Mouse (Mus musculus): ENCODE measurements around the gene Zfp536. TPM values are rescaled to one million over a fixed set of nuclear protein-coding genes. Genes with fewer than 3 reads are reported as not detected.
"Not testable (repeated sequence)": the region's sequence is repeated elsewhere in the genome, so short reads cannot be mapped to it uniquely, and the experiment has no call there.

Zfp536 gene
- total RNA-seq, 2 experiments from 2014 or later = 0.61 to 1.2 TPM

DNA sequence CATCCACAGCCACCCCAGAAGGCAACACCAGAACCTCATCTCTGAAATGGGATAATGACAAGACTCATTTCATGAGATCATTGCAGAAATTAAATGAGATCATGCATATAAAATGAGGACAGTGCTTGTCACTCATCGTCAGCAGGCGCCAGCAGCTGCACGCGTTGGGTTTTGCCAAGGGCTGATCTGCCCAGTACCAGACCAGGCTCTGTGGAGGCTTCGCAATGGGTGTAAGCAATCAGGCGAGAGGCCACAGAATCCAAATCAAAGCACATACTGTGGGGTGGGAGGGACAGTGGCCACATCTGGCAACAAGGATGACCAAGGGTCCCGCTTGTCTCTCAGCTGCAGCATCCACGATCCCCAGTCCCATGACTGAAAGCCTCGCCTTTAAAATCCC lies 69.0 kb downstream of the Zfp536 start:
- TF ChIP-seq CTCF (IDR thresholded peaks at IDR 0.05) = no peak
- H3K27ac ChIP-seq = no peak overlapping the region
- DNase-seq = no peak
- no peak overlapping the region for H3K4me3 ChIP-seq
- intact Hi-C loops (cut with DNase I) = no loop called here

GRCm38 (mm10) chr7:37697378-37697777 lies 76.1 kb downstream of the Zfp536 start:
- intact Hi-C loops (cut with DNase I); DNase-seq; H3K27ac ChIP-seq; H3K4me3 ChIP-seq: not testable (repeated sequence)

- no peak for TF ChIP-seq CTCF (IDR thresholded peaks at IDR 0.05)
- intact Hi-C loops (cut with DNase I) = no loop called here
- Histone ChIP-seq H3K4me3 (no peak overlapping the region), H3K27ac (no peak overlapping the region)
- DNase-seq = no peak
Observed at GRCm38 (mm10) chr7:37695066-37695465, 78.4 kb downstream of the Zfp536 start.

- H3K27ac ChIP-seq = no peak overlapping the region
- DNase-seq = no peak
- no peak for TF ChIP-seq CTCF (IDR thresholded peaks at IDR 0.05)
- no peak overlapping the region for H3K4me3 ChIP-seq
- intact Hi-C loops (cut with DNase I) = no loop called here
Observed at GRCm38 (mm10) chr7:37690606-37691005, 82.8 kb downstream of the Zfp536 start.

GRCm38 (mm10) chr7:37689561-37690305 lies 83.7 kb downstream of the Zfp536 start:
- H3K27ac ChIP-seq = no peak overlapping the region
- intact Hi-C loops (cut with DNase I) = no loop called here

DNA sequence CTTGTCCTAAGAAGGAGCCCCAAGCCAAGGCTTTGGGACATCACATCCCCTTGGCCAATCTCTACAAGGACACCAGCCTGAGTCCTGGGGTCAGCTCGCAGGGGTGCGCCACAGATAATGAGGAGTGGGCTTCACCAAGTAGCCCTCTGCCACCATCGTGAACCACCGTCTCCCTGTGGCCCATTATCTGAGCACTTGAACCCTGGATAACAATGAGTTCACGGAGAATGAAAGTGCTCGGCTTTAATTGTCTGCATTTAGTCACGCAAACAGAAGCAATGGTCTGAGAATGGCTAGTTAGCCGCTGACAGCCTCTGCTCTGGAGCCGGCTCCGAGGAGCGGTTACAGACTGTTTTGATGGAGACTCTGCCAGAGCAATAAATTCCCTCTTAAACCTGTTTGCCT lies 84.3 kb downstream of the Zfp536 start:
- TF ChIP-seq CTCF (IDR thresholded peaks at IDR 0.05) = no peak
- Histone ChIP-seq H3K4me3 (no peak overlapping the region), H3K27ac (no peak overlapping the region)
- no peak for DNase-seq
- intact Hi-C loops (cut with DNase I) = no loop called here

More at GRCm38 (mm10) chr7:37689561-37690305, 83.7 kb downstream of the Zfp536 start:
- DNase-seq = no peak
- TF ChIP-seq CTCF (IDR thresholded peaks at IDR 0.05) = no peak
- H3K4me3 ChIP-seq = no peak overlapping the region

GRCm38 (mm10) chr7:37686366-37686765 lies 87.1 kb downstream of the Zfp536 start:
- no peak for DNase-seq
- intact Hi-C loops (cut with DNase I) = no loop called here
- TF ChIP-seq CTCF (IDR thresholded peaks at IDR 0.05) = no peak

GRCm38 (mm10) chr7:37685247-37685646 lies 88.2 kb downstream of the Zfp536 start:
- DNase-seq = no peak
- intact Hi-C loops (cut with DNase I) = no loop called here
- no peak overlapping the region for H3K27ac ChIP-seq
- no peak for TF ChIP-seq CTCF (IDR thresholded peaks at IDR 0.05)
- H3K4me3 ChIP-seq = no peak overlapping the region

More at GRCm38 (mm10) chr7:37686366-37686765, 87.1 kb downstream of the Zfp536 start:
- Histone ChIP-seq H3K27ac (no peak overlapping the region), H3K4me3 (no peak overlapping the region)

- intact Hi-C loops (cut with DNase I) = no loop called here
- Histone ChIP-seq H3K4me3 (no peak overlapping the region), H3K27ac (no peak overlapping the region)
- TF ChIP-seq CTCF (IDR thresholded peaks at IDR 0.05) = no peak
- DNase-seq = no peak
Observed at GRCm38 (mm10) chr7:37681335-37681734, 92.1 kb downstream of the Zfp536 start.

DNA sequence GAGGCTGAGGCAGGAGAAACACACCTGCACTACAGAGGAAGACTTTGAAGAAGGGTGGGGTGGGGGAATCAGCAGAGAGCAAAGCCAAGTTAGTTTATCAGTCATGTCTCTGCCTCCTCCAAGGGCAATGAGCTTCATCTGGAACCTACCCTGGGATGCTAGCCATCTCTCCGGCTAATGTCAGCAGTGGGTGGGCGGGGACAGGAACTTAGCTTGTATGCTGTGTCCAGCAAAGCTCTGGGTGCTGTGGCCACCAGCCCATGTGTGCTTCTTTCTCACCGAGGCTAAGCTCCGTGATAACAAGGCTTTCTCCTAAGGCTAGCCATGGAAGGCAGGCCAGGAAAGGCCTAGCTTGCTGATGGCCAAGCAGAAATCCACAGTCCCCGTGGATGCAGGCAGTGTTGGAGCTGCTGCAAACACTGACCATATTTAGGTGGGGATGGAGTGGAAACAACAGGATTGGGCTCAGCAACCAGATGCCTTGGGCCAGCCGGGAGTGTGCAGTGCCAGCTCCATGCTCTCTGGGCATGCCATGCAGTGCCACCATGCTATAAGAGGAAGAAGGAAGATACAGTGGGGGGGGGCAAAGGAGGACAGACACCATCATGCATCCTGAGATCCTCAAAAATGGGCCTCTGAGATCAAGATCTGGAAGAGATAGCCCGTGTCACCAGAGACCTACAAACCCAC lies 109.6 kb downstream of the Zfp536 start:
- no peak overlapping the region for H3K27ac ChIP-seq
- no peak for DNase-seq
- no peak for TF ChIP-seq CTCF (IDR thresholded peaks at IDR 0.05)
- H3K4me3 ChIP-seq = no peak overlapping the region
- intact Hi-C loops (cut with DNase I) = no loop called here

DNA sequence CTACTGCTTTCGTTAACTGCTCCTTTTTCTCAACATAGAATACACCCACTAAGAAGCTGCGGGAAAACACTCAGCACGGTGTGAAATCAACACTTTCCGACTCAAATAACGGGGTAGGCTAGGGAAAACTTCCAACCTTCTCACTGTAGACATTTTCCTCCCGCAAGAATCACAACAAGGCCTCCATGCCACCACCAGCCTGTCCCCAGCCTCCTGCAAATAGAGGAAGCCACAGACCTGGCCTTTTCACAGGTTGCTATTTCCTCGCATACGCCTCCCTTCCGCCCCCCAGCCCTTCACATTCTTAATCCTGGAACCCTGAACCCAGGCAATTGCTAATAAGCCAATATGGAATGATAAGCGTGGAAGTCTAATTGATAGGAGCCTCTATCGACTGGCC lies 124.8 kb downstream of the Zfp536 start:
- peak overlapping the region; percentile 38 for H3K4me3 ChIP-seq
- TF ChIP-seq CTCF (IDR thresholded peaks at IDR 0.05) = no peak
- intact Hi-C loops (cut with DNase I) = no loop called here
- no peak for DNase-seq
- H3K27ac ChIP-seq = no peak overlapping the region

DNA sequence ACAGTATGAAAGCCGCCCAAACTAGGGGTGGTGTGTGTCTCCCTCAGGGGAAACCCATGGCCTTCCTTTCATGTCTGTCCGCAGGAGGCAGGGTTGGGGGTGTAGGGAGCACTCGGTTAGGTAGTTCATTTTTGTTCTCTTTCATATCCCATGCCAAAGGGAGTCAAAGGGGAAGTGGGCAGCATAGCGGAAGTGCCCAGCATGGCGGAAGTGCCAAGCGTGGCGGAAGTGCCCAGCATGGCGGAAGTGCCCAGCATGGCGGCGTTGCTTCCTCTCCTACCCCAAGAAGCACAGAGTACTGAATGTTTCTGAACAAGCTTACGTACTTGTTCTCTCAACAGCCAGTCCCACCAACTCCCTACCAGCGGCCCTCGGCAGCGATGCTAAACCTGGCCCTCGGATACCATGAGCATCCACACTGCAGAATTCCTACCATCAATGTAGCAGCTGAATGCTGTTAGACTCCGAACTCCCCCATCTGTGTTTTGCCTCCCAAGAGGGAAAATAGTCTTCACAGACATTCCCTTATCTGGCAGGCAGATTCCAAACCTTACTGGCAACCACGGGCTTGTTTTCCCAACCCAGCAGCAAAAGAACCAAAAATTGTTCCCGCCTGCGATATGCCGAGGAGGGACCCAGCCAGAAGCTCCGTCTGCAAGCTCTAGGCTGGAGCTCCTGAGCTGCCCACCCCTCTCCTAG lies 125.4 kb downstream of the Zfp536 start:
- no peak for TF ChIP-seq CTCF (IDR thresholded peaks at IDR 0.05)
- no peak for DNase-seq
- no peak overlapping the region for H3K27ac ChIP-seq
- H3K4me3 ChIP-seq = peak overlapping the region; percentile 38
- intact Hi-C loops (cut with DNase I) = no loop called here

GRCm38 (mm10) chr7:37639740-37640397 lies 133.6 kb downstream of the Zfp536 start:
- DNase-seq = no peak
- Histone ChIP-seq H3K27ac (no peak overlapping the region), H3K4me3 (no peak overlapping the region)
- intact Hi-C loops (cut with DNase I) = no loop called here
- no peak for TF ChIP-seq CTCF (IDR thresholded peaks at IDR 0.05)
